Mouse (Mus musculus) heart, adult 2 months (tissue): ENCODE data around the gene Rgs9.

Source experiments
- CTCF ChIP-seq: fragments of 200-600 bp; IDR thresholded peaks from 2 replicates; pipeline ENCODE4 v1.8.1; 2022; ENCODE audit warnings: antibody characterized with exemption, mild to moderate bottlenecking, moderate library complexity
- EP300 ChIP-seq: fragments of 200-500 bp; IDR thresholded peaks from 2 replicates; pipeline ENCODE4 v1.6.1; 2011; ENCODE audit warnings: low read depth, low read length, control low read depth; ENCODE audit not compliant: insufficient read depth
- POLR2A ChIP-seq: fragments of 200-500 bp; IDR thresholded peaks from 2 replicates; pipeline ENCODE4 v1.6.1; 2011; ENCODE audit warnings: mild to moderate bottlenecking, low read depth, low read length, control low read depth; ENCODE audit not compliant: insufficient read depth

DNA sequence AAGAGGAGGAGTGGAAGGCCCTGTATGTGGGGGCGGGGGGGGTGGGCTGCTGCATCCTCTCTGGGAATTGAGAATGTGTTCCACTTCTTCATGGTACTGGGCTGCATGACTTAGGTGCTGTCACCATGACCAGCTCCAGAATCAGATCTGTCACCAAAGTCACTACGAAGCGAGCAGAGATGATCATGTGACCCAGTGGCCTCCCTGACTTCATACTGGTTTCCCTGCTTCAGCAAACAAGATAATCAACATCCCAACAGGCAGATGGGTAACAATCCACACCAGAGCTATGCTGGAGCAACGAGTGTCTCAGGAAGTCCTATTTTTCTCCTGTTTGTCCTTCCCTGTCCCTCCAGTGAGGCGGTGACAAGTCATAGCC, 28.7 kb downstream of the Rgs9 start:
- TF ChIP-seq EP300 (no peak), POLR2A (no peak), CTCF (no peak)
